Mouse (Mus musculus) hindbrain, embryonic 12.5 days (tissue): ENCODE results near the gene Adap1. TPM values are rescaled to one million over a fixed set of nuclear protein-coding genes. Genes with fewer than 3 reads are reported as not detected.
"Not testable (repeated sequence)": the region's sequence is repeated elsewhere in the genome, so short reads cannot be mapped to it uniquely, and the experiment has no call there.

ENCODE experiments used
- ATAC-seq: fragments of 200-750 bp; cut with Nextera tagmentation; 2 replicates; pipeline ENCODE4 v1.8.0; 2017; ENCODE audit warnings: moderate TSS enrichment; ENCODE audit not compliant: low FRiP score
- H3K27ac ChIP-seq: fragments of 300-500 bp; sonication (generic); 2 replicates; pipeline ENCODE4 v1.5.1; 2016; ENCODE audit warnings: mild to moderate bottlenecking
- H3K27me3 ChIP-seq: fragments of 300-500 bp; sonication (generic); 2 replicates; pipeline ENCODE4 v1.6.1; 2016; ENCODE audit warnings: mild to moderate bottlenecking
- H3K36me3 ChIP-seq: fragments of 300-500 bp; sonication (generic); 2 replicates; pipeline ENCODE4 v1.6.1; 2016; ENCODE audit warnings: mild to moderate bottlenecking
- H3K4me1 ChIP-seq: fragments of 300-500 bp; sonication (generic); 2 replicates; pipeline ENCODE4 v1.6.1; 2016
- H3K4me2 ChIP-seq: fragments of 300-500 bp; sonication (generic); replicated peaks from 2 replicates; pipeline ENCODE4 v1.6.1; 2016; ENCODE audit warnings: mild to moderate bottlenecking
- H3K4me3 ChIP-seq: fragments of 300-500 bp; sonication (generic); 2 replicates; pipeline ENCODE4 v1.5.1; 2016; ENCODE audit warnings: mild to moderate bottlenecking
- H3K9ac ChIP-seq: fragments of 300-500 bp; sonication (generic); 2 replicates; pipeline ENCODE4 v1.6.1; 2016; ENCODE audit warnings: mild to moderate bottlenecking, moderate library complexity
- H3K9me3 ChIP-seq: fragments of 300-500 bp; sonication (generic); replicated peaks from 2 replicates; pipeline ENCODE4 v1.6.1; 2016; ENCODE audit warnings: mild to moderate bottlenecking
- WGBS: fragments of 180-500 bp; shearing (Covaris S2); methylation state at CpG from one replicate; pipeline ENCODE4 v1.1.7; 2016; 5-methylcytosine and 5-hydroxymethylcytosine counted together
- polyA plus RNA-seq: library from polyadenylated mRNA; unstranded; fragments of >200 nt; fragmentation: Nextera tagmentation; extraction: Ambion mirVana; gene quantifications from 2 replicates; pipeline ENCODE4 v1.2.1, GENCODE M21; 2016

The Adap1 gene
- polyA plus RNA-seq, 1 experiment from 2014 or later: 13.7 TPM

DNA sequence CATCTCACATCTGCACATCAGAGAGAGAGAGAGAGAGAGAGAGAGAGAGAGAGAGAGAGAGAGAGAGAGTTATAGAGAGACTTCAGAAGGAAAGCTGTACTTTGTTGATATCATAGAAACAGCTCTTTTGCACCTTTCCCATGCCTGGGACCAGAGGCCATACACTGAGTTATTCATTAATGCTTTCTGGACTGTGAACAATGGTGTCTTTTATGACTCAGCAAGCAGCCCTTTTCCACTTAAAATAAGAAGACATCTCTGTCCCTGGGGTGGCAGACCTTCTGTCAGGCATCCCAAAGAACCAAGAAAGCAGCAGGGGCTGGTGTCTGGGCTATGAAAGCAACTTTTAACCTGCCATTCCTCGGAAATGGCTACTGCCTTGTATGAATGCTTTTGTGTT lies 21.8 kb upstream of the Adap1 start:
- H3K9me3 ChIP-seq: no peaks in the 10 kb centered on the region

DNA sequence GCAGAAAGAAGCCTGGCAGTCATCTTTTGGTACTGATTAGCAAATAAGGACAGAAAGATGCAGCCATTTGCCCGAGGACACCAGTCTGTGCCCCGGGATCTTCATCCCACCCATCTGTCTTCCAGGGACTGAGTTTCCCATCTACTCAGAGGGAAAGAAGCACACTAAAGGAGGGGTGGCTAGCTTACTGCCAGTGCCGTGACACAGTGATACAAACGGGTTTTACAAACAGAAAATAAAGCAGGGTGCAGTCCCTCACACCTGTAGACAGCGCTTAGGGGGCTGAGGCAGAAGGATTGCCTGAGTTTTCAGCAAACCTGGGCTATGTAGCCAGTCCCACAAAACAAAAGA lies 19.9 kb upstream of the Adap1 start:
- Histone ChIP-seq H3K4me2 (peak overlapping the region; percentile 94), H3K9ac (peak overlapping the region; percentile 55), H3K4me3 (peak overlapping the region; percentile 81), H3K27ac (peak overlapping the region; percentile 41; the same call in 1 of the 2 replicates), H3K9me3 (no peaks in the 10 kb centered on the region), H3K4me1 (peaks cover 11% of the 10 kb centered on the region), H3K36me3 (peaks cover 23% of the 10 kb centered on the region), H3K27me3 (no peaks in the 10 kb centered on the region; the same call in 1 of the 2 replicates)
- ATAC-seq: peak; percentile 33; the same call in 1 of the 2 replicates
- 15% methylated on average over 5 of the region's 5 CpGs for WGBS

More for the DNA sequence above, 21.8 kb upstream of the Adap1 start:
- WGBS: 47% methylated on average over 1 of the region's 1 CpGs
- Histone ChIP-seq H3K4me2 (no peak overlapping the region), H3K27me3 (peaks cover 10% of the 10 kb centered on the region; the same call in 1 of the 2 replicates), H3K36me3 (peaks cover 6% of the 10 kb centered on the region), H3K4me1 (peaks cover 17% of the 10 kb centered on the region), H3K9ac (no peak overlapping the region), H3K4me3 (no peak overlapping the region), H3K27ac (no peak overlapping the region)
- no peak for ATAC-seq

- Histone ChIP-seq H3K27ac (peak overlapping the region; percentile 81), H3K4me3 (peak overlapping the region; percentile 81), H3K9me3 (no peaks in the 10 kb centered on the region), H3K27me3 (no peaks in the 10 kb centered on the region; the same call in 1 of the 2 replicates), H3K9ac (peak overlapping the region; percentile 92), H3K4me2 (peak overlapping the region; percentile 94), H3K4me1 (peaks cover 11% of the 10 kb centered on the region), H3K36me3 (peaks cover 28% of the 10 kb centered on the region)
- WGBS: under 1% methylated on average over 33 of the region's 33 CpGs
- peak; percentile 88 for ATAC-seq
Measured at GRCm38 (mm10) chr5:139344687-139345363, 19.4 kb upstream of the Adap1 start.

DNA sequence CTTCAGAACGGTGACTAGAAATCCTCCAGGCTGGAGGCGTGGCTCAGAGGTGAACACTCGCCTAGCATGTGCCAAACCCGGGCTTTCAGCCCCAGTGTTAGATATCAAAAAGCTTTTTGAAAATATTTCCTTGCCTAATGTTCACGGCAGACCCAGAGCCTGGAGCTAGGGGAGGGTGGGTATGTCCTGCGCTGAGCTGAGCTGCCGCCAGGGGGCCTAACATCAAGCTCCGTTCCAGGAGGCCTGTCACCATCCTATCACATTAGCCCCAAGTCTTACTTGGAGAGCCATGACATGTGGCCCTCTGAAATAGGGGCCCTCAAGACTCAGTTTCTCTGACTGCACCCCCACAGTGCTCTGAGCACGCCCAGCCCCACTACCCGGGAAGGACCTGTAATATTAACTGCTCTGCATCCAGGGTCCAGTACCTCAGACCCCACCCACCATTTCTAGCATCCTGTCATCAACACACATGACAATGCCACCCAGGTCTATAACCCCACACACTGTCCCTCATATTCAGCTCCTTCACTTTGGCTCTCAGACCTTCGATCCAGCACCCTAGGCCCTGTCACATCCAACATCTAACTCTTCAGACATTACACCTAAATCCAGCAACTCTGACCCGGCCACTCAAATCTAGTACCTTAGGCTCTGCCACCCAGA lies 18.7 kb upstream of the Adap1 start:
- peak; percentile 68 for ATAC-seq
- Histone ChIP-seq H3K36me3 (peaks cover 35% of the 10 kb centered on the region), H3K27ac (peak overlapping the region; percentile 81), H3K9me3 (no peaks in the 10 kb centered on the region), H3K4me2 (peak overlapping the region; percentile 94), H3K4me3 (peak overlapping the region; percentile 81), H3K9ac (peak overlapping the region; percentile 92), H3K4me1 (peaks cover 11% of the 10 kb centered on the region), H3K27me3 (no peaks in the 10 kb centered on the region; the same call in 1 of the 2 replicates)
- 8% methylated on average over 12 of the region's 12 CpGs for whole genome bisulfite sequencing

DNA sequence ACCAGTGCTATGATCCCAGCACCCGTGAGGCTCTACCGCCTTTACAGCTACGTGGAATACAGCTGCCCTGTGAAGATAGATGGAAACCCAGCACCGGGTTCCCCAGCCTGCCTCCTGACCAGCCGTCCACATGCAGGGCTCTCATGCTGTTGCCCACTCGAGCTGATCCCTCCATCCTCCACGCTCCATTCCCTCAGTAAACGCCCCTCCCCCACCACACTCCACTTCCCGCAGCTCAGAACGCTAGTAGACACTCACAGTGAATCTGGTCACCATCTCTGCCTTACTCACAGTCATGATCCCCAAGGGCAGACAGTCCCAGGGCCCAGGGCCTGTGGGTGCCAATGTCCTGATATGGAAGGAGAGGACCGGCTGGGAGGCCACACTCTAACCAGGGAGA lies 13.5 kb upstream of the Adap1 start:
- H3K4me1 ChIP-seq: peaks cover 5% of the 10 kb centered on the region
- no peak overlapping the region for H3K9ac ChIP-seq
- no peak overlapping the region for H3K4me3 ChIP-seq
- WGBS: 80% methylated on average over 11 of the region's 11 CpGs
- no peak overlapping the region for H3K27ac ChIP-seq
- no peak for ATAC-seq
- no peak overlapping the region for H3K4me2 ChIP-seq
- no peaks in the 10 kb centered on the region for H3K9me3 ChIP-seq
- no peaks in the 10 kb centered on the region for H3K27me3 ChIP-seq
- H3K36me3 ChIP-seq: peaks cover 81% of the 10 kb centered on the region

- H3K36me3 ChIP-seq: peaks cover 81% of the 10 kb centered on the region
- no peaks in the 10 kb centered on the region for H3K9me3 ChIP-seq
- no peak overlapping the region for H3K4me2 ChIP-seq
- 83% methylated on average over 3 of the region's 3 CpGs for WGBS
- H3K4me3 ChIP-seq: no peak overlapping the region
- no peak overlapping the region for H3K9ac ChIP-seq
- H3K27ac ChIP-seq: no peak overlapping the region
- no peak for ATAC-seq
- H3K27me3 ChIP-seq: no peaks in the 10 kb centered on the region
- H3K4me1 ChIP-seq: 0 out of 2 replicates have a peak, but pooled peaks cover under 1% of the 10 kb centered on the region
Measured at GRCm38 (mm10) chr5:139338403-139338802, 13.0 kb upstream of the Adap1 start.

DNA sequence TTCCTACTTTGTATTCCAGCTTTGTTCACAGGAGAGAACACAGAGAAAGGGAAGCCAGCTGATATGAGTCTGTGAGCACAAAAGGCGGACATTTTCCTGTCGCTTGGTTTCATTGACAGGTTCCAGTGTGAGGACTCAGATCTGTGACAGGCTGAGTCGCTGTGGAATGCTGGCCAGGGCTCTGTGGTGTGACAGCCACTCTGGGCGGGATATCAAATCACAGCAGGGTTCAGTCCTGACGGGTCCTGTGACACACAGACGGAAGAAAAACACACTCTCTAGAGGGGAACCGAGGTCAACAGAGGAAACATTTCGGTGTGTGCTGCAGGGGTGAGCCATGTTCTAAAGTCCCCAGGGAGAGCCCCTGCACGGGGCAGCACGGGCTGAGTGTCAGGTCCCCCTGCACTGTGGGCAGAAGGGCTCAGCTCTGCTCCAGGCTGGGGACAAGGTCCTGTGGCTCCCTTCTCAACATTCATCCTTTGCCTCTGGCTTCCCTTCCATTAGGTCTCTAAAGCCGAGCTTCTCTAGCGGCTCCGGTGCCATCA lies 12.5 kb upstream of the Adap1 start:
- Histone ChIP-seq H3K4me1 (no peaks in the 10 kb centered on the region), H3K27ac (no peak overlapping the region), H3K36me3 (peaks cover 81% of the 10 kb centered on the region), H3K4me2 (no peak overlapping the region), H3K9me3 (no peaks in the 10 kb centered on the region), H3K4me3 (no peak overlapping the region), H3K27me3 (no peaks in the 10 kb centered on the region), H3K9ac (no peak overlapping the region)
- no peak for ATAC-seq
- 73% methylated on average over 13 of the region's 13 CpGs for WGBS

DNA sequence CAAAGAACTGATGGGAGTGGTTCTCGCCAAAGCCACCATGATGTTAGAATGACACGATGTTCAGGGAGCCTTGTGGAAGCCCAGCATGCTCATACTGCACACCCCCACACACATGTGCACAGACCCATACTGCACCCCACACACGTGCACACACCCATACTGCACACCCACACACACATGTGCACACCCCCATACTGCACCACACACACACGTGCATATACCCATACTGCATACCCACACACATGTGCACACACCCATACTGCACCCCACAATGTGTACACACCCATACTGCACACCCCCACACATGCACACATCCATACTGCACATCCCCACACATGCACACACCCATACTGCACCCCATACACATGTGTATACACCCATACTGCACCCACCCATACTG lies 10.2 kb upstream of the Adap1 start:
- H3K9me3 ChIP-seq: no peaks in the 10 kb centered on the region
- H3K4me1 ChIP-seq: no peaks in the 10 kb centered on the region
- no peak overlapping the region for H3K9ac ChIP-seq
- H3K27me3 ChIP-seq: no peaks in the 10 kb centered on the region
- ATAC-seq: no peak
- no peak overlapping the region for H3K4me3 ChIP-seq
- no peak overlapping the region for H3K27ac ChIP-seq
- H3K36me3 ChIP-seq: peaks cover 61% of the 10 kb centered on the region
- no peak overlapping the region for H3K4me2 ChIP-seq
- WGBS: 92% methylated on average over 4 of the region's 4 CpGs

GRCm38 (mm10) chr5:139334394-139334793 lies 9.0 kb upstream of the Adap1 start:
- H3K27me3 ChIP-seq, ATAC-seq, H3K9me3 ChIP-seq, H3K27ac ChIP-seq, H3K4me1 ChIP-seq, H3K9ac ChIP-seq, H3K4me3 ChIP-seq, H3K4me2 ChIP-seq: not testable (repeated sequence)
- H3K36me3 ChIP-seq: peaks cover 49% of the 10 kb centered on the region
- 85% methylated on average over 10 of the region's 10 CpGs for WGBS

DNA sequence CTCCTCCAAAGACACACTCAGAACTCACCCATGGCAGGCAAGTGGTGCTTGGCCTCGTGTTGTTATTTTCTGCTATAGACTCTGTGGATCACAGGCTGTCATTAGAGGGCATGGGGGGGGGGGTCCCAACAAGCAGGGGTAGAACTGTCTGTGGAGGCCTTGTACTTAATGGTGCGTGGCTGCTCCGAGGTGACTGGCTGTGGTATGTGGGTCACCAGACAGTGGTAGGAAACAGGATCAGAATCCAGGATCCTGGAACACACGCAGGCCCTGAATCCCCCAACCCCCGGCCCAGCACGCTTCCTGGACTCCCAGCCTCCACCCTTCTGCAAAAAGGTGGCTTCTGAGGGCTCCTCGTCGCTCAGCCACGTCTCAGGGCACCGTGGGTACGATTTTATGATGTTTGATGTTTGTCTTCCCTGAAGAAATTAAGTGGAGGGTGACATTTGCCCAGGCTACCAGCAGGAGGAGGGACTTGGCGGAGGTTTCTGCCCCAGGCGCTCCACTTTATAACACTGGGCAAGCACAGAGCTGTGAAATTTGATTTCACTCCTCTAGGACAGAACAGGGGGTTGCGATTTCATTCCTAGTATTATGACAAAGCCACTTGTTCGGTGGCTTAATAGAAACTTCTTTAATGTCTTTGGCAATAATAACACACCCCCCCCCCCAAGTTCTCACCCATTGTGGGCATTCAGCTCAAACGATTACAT lies 8.0 kb upstream of the Adap1 start:
- ATAC-seq: no peak

DNA sequence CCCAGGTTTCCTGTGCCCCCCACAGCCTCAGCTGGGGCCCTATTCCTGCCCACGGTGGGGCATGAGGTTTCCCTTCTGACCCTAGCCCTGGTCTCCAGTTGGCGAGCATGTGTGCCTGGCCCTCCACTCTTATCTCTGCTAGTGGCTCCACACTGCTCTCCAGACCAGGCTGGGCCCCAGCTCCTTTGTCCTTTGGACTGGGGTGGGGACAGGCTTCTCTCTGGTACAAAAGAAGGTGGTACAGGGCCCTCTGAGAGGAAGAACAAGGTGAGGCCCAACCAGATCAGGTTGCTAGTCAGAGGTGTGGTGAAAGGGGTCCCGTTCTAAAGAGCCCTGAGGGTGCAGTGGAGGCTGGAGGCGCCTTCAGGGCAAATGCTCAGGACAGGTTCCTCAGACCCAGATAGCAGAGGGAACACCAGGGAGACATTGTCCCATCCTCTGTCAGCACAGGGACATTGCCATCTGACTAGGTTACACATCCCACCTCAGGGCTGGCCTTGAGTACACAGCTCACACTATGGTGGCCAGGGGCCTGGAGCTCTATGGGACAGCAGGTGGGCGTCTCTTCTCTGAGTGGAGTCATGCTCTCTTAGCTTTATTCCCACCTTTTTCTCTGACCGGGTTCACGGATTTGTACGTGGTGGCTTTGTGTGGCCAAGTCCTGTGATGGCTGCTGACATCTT lies 7.3 kb upstream of the Adap1 start:
- no peak for ATAC-seq
- no peak overlapping the region for H3K4me3 ChIP-seq
- peaks cover 33% of the 10 kb centered on the region for H3K36me3 ChIP-seq
- no peak overlapping the region for H3K4me2 ChIP-seq
- H3K27ac ChIP-seq: no peak overlapping the region
- peaks cover 3% of the 10 kb centered on the region; the same call in 1 of the 2 replicates for H3K27me3 ChIP-seq
- 90% methylated on average over 8 of the region's 8 CpGs for WGBS
- no peaks in the 10 kb centered on the region for H3K9me3 ChIP-seq
- H3K4me1 ChIP-seq: no peaks in the 10 kb centered on the region
- H3K9ac ChIP-seq: no peak overlapping the region; the same call in 1 of the 2 replicates

More for the DNA sequence above, 8.0 kb upstream of the Adap1 start:
- peaks cover 2% of the 10 kb centered on the region; the same call in 1 of the 2 replicates for H3K27me3 ChIP-seq
- H3K27ac ChIP-seq: no peak overlapping the region
- no peaks in the 10 kb centered on the region for H3K4me1 ChIP-seq
- H3K4me3 ChIP-seq: no peak overlapping the region
- H3K4me2 ChIP-seq: no peak overlapping the region
- 77% methylated on average over 16 of the region's 16 CpGs for WGBS
- peaks cover 40% of the 10 kb centered on the region for H3K36me3 ChIP-seq
- no peak overlapping the region; the same call in 1 of the 2 replicates for H3K9ac ChIP-seq
- H3K9me3 ChIP-seq: no peaks in the 10 kb centered on the region
